Mouse (Mus musculus) bone marrow, adult 2 months (tissue): Measurements from ENCODE around the gene Brd3os. TPM values are rescaled to one million over a fixed set of nuclear protein-coding genes. Genes with fewer than 3 reads are reported as not detected.

Source experiments
- H3K27ac ChIP-seq: fragments of 200-500 bp; 2 replicates; pipeline ENCODE4 v1.5.1; 2012; ENCODE audit warnings: low read depth, mild to moderate bottlenecking, control low read depth, inconsistent platforms, low read length; ENCODE audit not compliant: control insufficient read depth, poor library complexity, insufficient read depth
- H3K4me1 ChIP-seq: fragments of 200-500 bp; 2 replicates; pipeline ENCODE4 v1.6.1; 2011; ENCODE audit warnings: low read length; ENCODE audit not compliant: control insufficient read depth, insufficient read depth
- H3K4me3 ChIP-seq: fragments of 200-500 bp; replicated peaks from 2 replicates; pipeline ENCODE3; 2011; ENCODE audit warnings: mild to moderate bottlenecking, low read depth, low read length, control low read depth; ENCODE audit not compliant: control insufficient read depth
- CTCF ChIP-seq: fragments of 200-500 bp; IDR thresholded peaks from 2 replicates; pipeline ENCODE4 v1.5.1; 2011; ENCODE audit warnings: low read length, control low read depth; ENCODE audit not compliant: control insufficient read depth, insufficient read depth
- POLR2A ChIP-seq: fragments of 200-500 bp; IDR thresholded peaks from 2 replicates; pipeline ENCODE4 v1.6.1; 2011; ENCODE audit warnings: low read depth, mild to moderate bottlenecking, control low read depth, low read length, borderline replicate concordance; ENCODE audit not compliant: control insufficient read depth
- WGBS: fragments of 180-500 bp; shearing (Covaris S2); methylation state at CpG from one replicate; pipeline ENCODE4 v1.1.7; 2018; 5-methylcytosine and 5-hydroxymethylcytosine counted together
- polyA plus RNA-seq: library from polyadenylated mRNA; stranded (reverse); fragments of >200 nt; gene quantifications from 2 replicates; pipeline ENCODE4 v1.2.4, GENCODE M21; 2011; ENCODE audit warnings: low replicate concordance; ENCODE audit not compliant: missing spikeins, insufficient read depth, insufficient read length

The Brd3os gene
- polyA plus RNA-seq, 1 experiment: 1.3 TPM

- Histone ChIP-seq H3K4me3 (no peak overlapping the region), H3K4me1 (no peaks in the 10 kb centered on the region; the same call in 1 of the 2 replicates), H3K27ac (no peak overlapping the region)
- WGBS: 88% methylated on average over 4 of the region's 4 CpGs
- TF ChIP-seq POLR2A (no peak), CTCF (no peak)
These were observed 19.9 kb downstream of the Brd3os start for GRCm38 (mm10) chr2:27461881-27462660.

- Histone ChIP-seq H3K4me1 (no peaks in the 10 kb centered on the region; the same call in 1 of the 2 replicates), H3K27ac (no peak overlapping the region), H3K4me3 (no peak overlapping the region)
- WGBS: 90% methylated on average over 4 of the region's 4 CpGs
- no peak for TF ChIP-seq POLR2A
- no peak for TF ChIP-seq CTCF
These were observed 20.8 kb downstream of the Brd3os start for GRCm38 (mm10) chr2:27462901-27463300.

- TF ChIP-seq POLR2A: no peak
- TF ChIP-seq CTCF: no peak
- Histone ChIP-seq H3K4me1 (peaks cover 26% of the 10 kb centered on the region), H3K4me3 (peak overlapping the region; percentile 4), H3K27ac (peak overlapping the region; percentile 48)
- WGBS: 26% methylated on average over 4 of the region's 4 CpGs
These were observed 27.3 kb downstream of the Brd3os start for GRCm38 (mm10) chr2:27469292-27469990.

GRCm38 (mm10) chr2:27469991-27470355 lies 27.8 kb downstream of the Brd3os start:
- WGBS: 63% methylated on average over 3 of the region's 3 CpGs
- H3K27ac ChIP-seq: peak overlapping the region; percentile 48
- no peak for TF ChIP-seq CTCF
- no peak for TF ChIP-seq POLR2A
- peaks cover 26% of the 10 kb centered on the region for H3K4me1 ChIP-seq
- H3K4me3 ChIP-seq: no peak overlapping the region

- no peak overlapping the region for H3K4me3 ChIP-seq
- peak overlapping the region; percentile 55 for H3K27ac ChIP-seq
- WGBS: 56% methylated on average over 2 of the region's 2 CpGs
- TF ChIP-seq CTCF: no peak
- no peak for TF ChIP-seq POLR2A
- peaks cover 26% of the 10 kb centered on the region for H3K4me1 ChIP-seq
These were observed 28.4 kb downstream of the Brd3os start for GRCm38 (mm10) chr2:27470535-27470934.

- Histone ChIP-seq H3K27ac (peak overlapping the region; percentile 55), H3K4me3 (no peak overlapping the region), H3K4me1 (peaks cover 26% of the 10 kb centered on the region)
- TF ChIP-seq CTCF (no peak), POLR2A (no peak)
These were observed 29.1 kb downstream of the Brd3os start for GRCm38 (mm10) chr2:27471170-27471584.

GRCm38 (mm10) chr2:27473061-27473765 lies 31.1 kb downstream of the Brd3os start:
- no peak overlapping the region for H3K27ac ChIP-seq
- TF ChIP-seq POLR2A (no peak), CTCF (no peak)
- 40% methylated on average over 7 of the region's 7 CpGs for WGBS
- H3K4me3 ChIP-seq: no peak overlapping the region
- peaks cover 24% of the 10 kb centered on the region for H3K4me1 ChIP-seq

- Histone ChIP-seq H3K4me3 (peak overlapping the region; percentile 62), H3K27ac (no peak overlapping the region), H3K4me1 (peaks cover 22% of the 10 kb centered on the region)
- 45% methylated on average over 4 of the region's 4 CpGs for WGBS
- TF ChIP-seq CTCF (no peak), POLR2A (no peak)
These were observed 31.8 kb downstream of the Brd3os start for GRCm38 (mm10) chr2:27473911-27474310.
